Mouse (Mus musculus) spleen, embryonic (tissue): ENCODE results near the gene Ifit2.
"Not testable (repeated sequence)": the region's sequence is repeated elsewhere in the genome, so short reads cannot be mapped to it uniquely, and the experiment has no call there.

ENCODE experiments used
- CTCF ChIA-PET: fragments of 350-600 bp; sonication (Branson Sonifier 250); formaldehyde crosslinking; loops from one replicate; lab custom pipeline; 2022; lab: Charles Lee

The Ifit2 gene

DNA sequence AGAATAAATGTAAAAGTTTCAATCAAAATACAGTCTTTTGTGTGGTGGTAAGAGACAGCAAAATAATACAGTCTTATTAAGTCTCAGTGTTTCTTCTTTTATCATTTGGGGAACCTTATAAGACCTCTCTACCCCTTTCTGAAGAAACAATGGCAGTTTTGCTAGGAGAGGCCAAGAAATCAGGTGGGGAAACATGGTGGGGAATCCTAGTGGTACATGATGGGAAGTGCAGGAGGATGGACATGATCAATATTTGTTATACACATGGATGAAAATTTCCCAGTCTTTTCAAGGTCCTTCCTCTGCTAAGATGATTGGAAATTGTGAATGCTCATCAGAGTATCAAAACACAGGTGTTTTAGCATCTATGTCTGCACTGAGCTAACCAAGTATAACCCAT lies 38.5 kb downstream of the Ifit2 start:
- CTCF ChIA-PET, result no interaction called here

DNA sequence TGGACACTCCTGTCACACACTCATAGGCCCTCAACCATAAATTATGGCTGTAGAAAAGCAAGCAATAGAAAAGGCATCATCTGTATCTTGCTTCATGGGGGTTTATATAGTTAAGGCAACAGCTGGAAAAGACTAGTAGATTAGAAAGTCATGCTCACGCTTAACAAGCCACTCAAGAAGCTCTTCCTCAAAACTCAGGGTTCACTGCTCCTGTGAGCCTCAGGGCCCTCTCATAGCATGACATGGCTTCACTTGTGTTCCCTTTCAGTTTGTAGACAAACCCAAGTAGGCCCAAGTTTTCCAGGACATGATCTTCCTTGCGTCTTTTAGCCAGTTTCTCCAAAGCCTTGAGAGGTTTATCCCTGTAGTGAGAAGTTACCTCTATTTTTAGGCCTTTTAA lies 43.0 kb downstream of the Ifit2 start:
- CTCF ChIA-PET, result interaction anchor here (0.6 kb wide), 1 partner anchor 13 kb away, joined by 4 read pairs; no protein-coding TSS in a partner anchor

- CTCF ChIA-PET, result not testable (repeated sequence)
Measured at GRCm38 (mm10) chr19:34594523-34594922, 44.0 kb downstream of the Ifit2 start.

GRCm38 (mm10) chr19:34596811-34597210 lies 46.3 kb downstream of the Ifit2 start:
- CTCF ChIA-PET, result no interaction called here

GRCm38 (mm10) chr19:34598341-34598740 lies 47.8 kb downstream of the Ifit2 start:
- CTCF ChIA-PET, result no interaction called here

DNA sequence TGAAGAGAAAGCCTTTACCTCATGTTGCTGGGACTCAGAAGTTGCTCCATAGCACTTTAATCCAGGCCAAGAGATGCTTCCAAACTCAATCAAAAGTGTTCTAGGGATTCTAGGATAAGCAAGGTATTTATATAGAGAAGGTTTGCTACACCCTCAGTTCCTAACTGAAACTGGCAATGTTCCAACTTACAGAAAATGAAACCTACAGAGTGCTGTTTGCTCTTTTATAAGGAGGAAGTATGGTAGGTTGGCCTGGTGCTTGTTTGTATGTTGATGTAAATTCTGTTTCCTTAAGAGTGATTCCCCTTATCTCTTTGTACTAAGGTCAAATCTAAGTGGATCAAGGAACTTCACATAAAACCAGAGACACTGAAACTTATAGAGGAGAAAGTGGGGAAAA lies 48.8 kb downstream of the Ifit2 start:
- CTCF ChIA-PET, result not testable (repeated sequence)

DNA sequence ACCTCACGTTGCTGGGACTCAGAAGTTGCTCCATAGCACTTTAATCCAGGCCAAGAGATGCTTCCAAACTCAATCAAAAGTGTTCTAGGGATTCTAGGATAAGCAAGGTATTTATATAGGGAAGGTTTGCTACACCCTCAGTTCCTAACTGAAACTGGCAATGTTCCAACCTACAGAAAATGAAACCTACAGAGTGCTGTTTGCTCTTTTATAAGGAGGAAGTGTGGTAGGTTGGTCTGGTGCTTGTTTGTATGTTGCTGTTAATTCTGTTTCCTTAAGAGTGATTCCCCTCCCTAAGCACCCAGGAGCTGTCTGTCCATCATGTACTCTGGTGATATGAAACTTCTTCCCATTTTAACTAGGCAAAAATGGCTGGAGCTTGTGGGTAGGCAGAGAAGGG lies 51.4 kb downstream of the Ifit2 start, which contains the start of gene Ifit1bl1:
TSS of gene Ifit1bl1 (minus strand) at position 69 of the 400 bp plus-strand sequence.
- CTCF ChIA-PET, result not testable (repeated sequence)

GRCm38 (mm10) chr19:34605472-34605871 lies 55.0 kb downstream of the Ifit2 start:
- CTCF ChIA-PET, result no interaction called here

- CTCF ChIA-PET, result interaction anchor here (0.5 kb wide), 1 partner anchor 189 kb away, joined by 5 read pairs; no protein-coding TSS in a partner anchor
Measured at GRCm38 (mm10) chr19:34607237-34608051, 57.0 kb downstream of the Ifit2 start, which contains the start of gene Ifit3b. Gene Ifit3b, plus strand, starts transcription at chr19:34607970.

GRCm38 (mm10) chr19:34610118-34610517 lies 59.6 kb downstream of the Ifit2 start:
- CTCF ChIA-PET, result not testable (repeated sequence)

- CTCF ChIA-PET, result not testable (repeated sequence)
Measured at GRCm38 (mm10) chr19:34612243-34613001, 61.9 kb downstream of the Ifit2 start.

DNA sequence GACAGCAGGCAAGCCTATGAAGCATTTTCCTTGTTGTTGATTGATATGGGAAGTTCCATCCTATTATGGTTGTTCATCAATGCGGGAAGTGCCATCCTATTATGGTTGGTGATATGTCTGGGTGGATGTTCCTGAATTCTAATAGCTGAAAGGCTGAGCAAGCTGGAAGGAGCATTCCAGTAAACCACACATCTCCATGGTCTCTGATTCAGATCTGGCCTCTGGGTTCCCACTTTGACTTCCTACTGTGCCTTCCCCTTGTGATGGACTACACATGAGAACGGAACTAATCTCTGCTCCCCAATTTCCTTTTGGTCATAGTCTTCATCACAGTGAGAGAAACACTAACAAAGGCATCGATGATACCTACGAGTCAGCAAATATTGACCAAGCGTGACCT lies 70.4 kb downstream of the Ifit2 start:
- CTCF ChIA-PET, result no interaction called here

DNA sequence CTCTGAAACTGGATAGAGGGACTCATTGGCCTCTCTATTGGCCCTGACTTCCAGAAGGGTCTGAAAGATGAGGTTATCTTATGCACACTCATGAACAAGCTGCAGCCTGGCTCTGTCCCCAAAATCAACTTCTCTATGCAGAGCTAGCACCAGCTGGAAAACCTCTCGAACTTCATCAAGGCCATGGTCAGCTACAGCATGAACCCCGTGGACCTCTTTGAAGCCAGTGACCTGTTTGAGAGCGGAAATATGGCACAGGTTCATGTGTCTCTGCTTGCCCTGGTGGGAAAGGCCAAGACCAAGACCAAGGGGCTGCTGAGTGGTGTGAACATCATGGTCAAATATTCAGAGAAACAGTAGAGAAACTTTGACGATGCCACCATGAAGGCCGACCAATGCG lies 73.3 kb downstream of the Ifit2 start:
- CTCF ChIA-PET, result no interaction called here

DNA sequence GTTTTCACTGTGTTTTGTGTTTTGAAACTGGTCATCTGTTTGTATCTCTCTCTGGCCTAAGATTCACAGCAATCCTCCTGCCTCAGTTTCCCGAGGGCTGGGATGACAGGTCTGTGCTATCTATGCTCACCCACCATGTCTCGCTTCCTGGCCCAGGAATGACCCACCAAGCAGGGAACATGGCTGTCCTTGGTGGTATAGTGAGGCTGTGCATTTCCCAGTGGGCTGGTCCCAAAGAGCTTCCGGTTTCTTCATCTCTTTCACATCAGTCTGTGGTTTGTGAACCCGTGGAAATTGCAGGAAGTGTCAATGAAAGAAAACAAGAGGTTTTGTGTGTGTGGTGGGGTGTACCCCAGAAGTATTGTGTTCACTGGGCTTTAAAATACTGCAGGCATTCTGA lies 74.2 kb downstream of the Ifit2 start:
- CTCF ChIA-PET, result no interaction called here
